Mouse (Mus musculus) liver, embryonic 14 days (tissue): ENCODE measurements around the gene Saxo2. TPM values are rescaled to one million over a fixed set of nuclear protein-coding genes. Genes with fewer than 3 reads are reported as not detected.

Experiments used
- polyA plus RNA-seq: library from polyadenylated mRNA; depleted of rRNA; stranded (reverse); fragments of >200 nt; gene quantifications from 2 replicates; pipeline ENCODE4 v1.2.3, GENCODE M21; 2012; rRNA removed

The Saxo2 gene
- 0.36 and 0.56 TPM in 2 replicates for polyA plus RNA-seq

GRCm38 (mm10) chr7:82648353-82649080 is at the start of gene Saxo2, which contains the start of gene Efl1:
TSS of gene Saxo2 (minus strand) at chr7:82648528.
TSS of gene Efl1 (plus strand) at chr7:82648614.

Other genes with a start within 250 kb of the Saxo2 start
- 3.3 and 3.7 TPM in 2 replicates for gene Efl1, start 86 bp upstream of the Saxo2 start, polyA plus RNA-seq
- gene Mex3b, start 218.8 kb upstream of the Saxo2 start, polyA plus RNA-seq: 1.1 and 1.5 TPM in 2 replicates